Mouse (Mus musculus) right cerebral cortex, postnatal 25 days (tissue): ENCODE measurements at regions not wholly inside any gene's neighbourhood (a gene's known extent, or its start where the extent isn't known, plus 50 kb on each side); places are given as distances from the start of the nearest gene placed in this dataset.

Experiments
- DNase-seq: peaks from one replicate; pipeline ENCODE4 v3.0.0; 2022

DNA sequence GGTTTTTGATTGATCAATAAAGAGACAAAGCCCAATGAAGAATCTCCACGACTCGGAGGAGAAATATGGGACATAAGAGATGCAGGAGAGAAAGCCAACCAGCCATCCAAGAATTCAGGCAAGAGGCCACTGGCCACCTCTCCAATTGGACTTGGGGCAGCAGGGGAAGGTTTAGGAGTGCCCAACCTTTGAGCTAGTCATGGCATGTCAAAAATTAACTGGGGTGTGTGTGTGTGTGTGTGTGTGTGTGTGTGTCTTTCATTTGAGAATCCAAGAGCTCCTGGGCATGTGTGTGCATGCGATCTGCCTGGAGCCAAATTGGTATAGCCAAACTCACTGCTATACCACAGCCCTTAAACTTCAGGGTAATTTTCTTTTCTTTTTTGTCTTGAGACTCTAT lies 51.6 kb upstream of the Cecr2 start:
- DNase-seq: no peak

- DNase-seq: no peak
These were observed 53.8 kb upstream of the Cecr2 start for GRCm38 (mm10) chr6:120612346-120612745.

GRCm38 (mm10) chr6:120609858-120610257 lies 56.3 kb upstream of the Cecr2 start:
- no peak for DNase-seq

GRCm38 (mm10) chr6:120605471-120605870 lies 60.7 kb upstream of the Cecr2 start:
- DNase-seq: no peak

DNA sequence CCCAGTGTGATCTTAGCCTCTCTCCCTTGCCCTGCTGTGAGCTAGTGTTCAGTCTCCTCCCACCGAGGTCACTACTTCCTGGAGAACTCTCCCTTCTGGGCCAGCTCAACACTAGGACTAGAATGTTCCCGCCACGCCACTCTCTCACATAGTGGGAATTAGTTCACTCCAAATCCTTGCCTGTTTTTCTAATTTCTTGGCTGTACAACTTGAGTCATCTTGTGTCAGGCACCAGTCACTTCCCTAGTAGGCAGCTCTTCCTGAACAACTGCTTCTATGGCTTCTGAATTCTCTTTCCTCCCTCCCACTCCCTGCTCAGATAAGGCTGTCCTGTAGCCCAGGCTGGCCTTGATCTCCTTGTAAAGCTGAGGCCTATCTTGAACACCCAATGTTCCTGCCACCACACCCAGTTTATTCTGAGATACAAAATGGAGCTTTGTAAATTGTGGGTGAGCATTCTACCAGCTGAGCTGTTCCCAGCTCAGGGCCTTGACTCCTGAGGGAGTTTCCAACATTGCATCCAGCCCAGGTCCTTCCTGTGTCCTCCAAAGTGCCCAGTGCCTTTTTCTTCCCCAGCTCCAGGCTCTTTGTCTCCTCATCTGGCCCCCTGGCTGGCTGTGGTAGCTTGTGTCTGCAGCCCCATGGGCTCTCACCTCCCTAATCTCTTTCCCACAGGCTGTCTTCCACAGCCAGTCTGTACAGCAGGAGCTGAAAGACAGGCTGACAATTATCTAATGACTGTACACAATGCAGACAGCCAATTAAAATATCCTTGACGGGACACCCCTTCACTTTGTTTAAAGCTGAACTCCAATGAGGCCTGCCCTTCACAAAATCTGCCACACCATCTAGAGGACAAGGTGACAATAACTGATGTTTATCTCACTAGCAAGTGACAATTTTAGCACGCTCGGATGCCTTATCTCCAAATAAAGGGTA lies 61.9 kb upstream of the Cecr2 start:
- no peak for DNase-seq

DNA sequence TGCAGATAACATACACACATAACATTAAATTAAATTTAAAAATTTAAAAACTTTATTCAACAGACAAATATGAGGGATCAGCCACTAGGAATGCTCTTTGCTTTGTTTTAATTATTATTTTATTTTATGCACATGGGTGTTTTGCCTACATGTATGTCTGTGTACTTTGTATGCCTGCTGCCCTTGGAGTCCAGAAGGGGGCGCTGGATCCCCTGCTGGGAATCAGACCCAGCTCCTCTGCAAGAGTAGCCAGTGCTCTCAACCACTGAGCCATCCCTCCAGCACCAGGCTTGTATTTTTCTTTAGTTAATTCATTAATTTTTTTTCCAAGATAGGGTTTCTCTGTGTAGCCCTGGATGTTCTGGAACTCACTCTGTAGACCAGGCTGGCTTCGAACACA lies 62.7 kb upstream of the Cecr2 start:
- DNase-seq: no peak

- no peak for DNase-seq
These were observed 65.8 kb upstream of the Cecr2 start for GRCm38 (mm10) chr6:120600376-120600775.

GRCm38 (mm10) chr6:120598471-120598870 lies 67.4 kb upstream of the Hdhd5 start:
- DNase-seq: no peak

- no peak for DNase-seq
These were observed 66.8 kb upstream of the Hdhd5 start for GRCm38 (mm10) chr6:120597887-120598286.

DNA sequence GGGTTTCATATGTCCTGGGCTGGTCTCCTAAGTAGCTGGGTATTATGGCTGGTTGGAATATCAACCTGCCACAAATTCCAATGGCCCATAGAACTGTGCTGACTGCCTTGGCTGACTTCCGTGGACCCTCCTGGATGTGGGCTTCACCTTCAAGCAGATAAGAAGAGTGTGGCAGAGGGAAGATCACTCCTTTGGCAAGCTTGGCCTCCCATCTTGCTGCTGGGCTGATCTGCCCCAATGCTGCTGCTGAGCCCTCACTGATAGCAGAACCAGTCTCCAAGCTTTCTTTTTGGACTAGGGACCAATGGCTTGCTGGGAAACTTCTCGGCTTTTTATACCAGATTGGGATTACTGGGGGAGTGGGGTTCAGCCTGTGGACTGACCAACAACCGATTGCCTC lies 65.6 kb upstream of the Hdhd5 start:
- no peak for DNase-seq

DNA sequence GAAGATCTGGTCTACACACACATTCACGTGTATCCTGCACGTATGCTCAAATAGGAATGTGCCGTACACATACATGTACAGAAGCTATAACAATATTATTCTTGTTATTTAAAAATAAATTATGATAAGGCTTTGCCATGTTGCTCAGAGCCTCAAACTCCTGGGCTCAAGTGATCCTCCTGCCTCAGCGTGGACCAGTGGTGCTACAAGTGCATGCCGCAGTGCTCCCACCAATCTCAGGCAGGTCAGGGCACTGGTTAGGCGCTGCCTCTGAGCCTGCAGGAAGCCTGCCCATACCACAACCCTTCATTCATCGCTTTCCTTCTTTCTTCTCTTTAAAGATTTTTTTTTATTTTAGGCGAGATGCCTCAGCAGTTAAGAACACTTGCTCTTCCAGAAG lies 63.3 kb upstream of the Hdhd5 start:
- DNase-seq: no peak

- no peak for DNase-seq
These were observed 61.6 kb upstream of the Hdhd5 start for GRCm38 (mm10) chr6:120592705-120593104.

GRCm38 (mm10) chr6:120592031-120592681 lies 61.0 kb upstream of the Hdhd5 start:
- peak; percentile 26 for DNase-seq

GRCm38 (mm10) chr6:120590191-120590590 lies 59.1 kb upstream of the Hdhd5 start:
- no peak for DNase-seq

DNA sequence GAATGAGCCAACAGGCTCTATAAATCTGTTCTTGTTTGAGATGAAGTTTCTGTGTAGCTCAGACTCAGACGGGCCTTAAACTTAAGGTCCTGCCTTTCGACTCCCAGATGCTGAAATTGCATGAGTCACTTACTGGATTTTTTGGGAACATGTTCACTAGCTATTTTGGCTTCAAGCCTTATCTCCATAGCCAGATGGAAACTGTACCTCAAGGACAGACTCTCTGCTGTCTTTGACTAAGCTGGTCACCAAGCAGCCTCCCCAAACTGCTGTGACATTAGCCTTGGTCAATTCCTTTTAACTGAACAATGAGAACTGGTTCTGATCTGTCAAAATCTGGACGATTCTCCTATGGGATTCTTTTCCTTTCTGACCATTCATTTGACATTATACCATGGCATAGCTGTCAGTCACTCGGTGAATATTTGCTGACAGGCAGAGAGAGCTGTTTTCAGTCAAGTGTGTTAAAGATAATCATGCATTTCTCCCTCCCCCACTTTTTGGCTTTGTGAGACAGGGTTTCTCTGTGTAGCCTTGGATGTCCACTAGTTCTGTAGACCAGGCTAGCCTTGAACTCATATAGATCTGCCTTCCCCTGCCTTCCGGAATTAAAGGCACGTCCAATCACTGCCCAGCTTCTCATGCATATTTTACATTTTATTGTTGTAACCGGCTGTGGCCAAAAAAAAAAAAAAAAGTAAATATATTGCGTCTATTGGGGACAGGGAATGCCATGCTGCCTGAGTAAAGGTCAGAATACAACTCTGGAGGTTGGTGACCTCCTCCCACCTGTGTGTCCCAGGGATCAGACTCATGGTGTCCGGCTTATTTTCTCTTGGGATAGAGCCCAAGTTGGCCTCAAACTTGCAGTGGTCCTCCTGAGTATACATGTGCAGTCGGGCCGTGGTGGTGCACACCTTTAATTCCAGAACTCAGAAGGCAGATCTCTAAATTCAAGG lies 57.9 kb upstream of the Hdhd5 start:
- no peak for DNase-seq

DNA sequence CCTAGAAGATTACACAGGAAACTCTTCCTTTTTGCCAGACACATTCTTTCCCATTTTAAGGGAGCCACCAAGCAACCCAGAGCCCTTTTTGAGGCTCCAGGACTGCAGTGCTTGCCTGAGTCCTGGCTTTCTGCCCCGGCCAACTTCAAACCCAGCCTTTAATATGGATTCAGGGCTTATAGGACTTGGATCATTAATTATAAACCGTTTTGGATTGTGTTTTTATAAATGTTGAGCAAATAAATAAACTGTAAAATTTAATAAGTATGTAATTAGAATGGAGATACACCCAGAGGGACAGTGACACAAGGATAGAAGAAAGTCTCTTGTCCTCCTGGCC lies 54.8 kb upstream of the Hdhd5 start:
- DNase-seq: no peak

DNA sequence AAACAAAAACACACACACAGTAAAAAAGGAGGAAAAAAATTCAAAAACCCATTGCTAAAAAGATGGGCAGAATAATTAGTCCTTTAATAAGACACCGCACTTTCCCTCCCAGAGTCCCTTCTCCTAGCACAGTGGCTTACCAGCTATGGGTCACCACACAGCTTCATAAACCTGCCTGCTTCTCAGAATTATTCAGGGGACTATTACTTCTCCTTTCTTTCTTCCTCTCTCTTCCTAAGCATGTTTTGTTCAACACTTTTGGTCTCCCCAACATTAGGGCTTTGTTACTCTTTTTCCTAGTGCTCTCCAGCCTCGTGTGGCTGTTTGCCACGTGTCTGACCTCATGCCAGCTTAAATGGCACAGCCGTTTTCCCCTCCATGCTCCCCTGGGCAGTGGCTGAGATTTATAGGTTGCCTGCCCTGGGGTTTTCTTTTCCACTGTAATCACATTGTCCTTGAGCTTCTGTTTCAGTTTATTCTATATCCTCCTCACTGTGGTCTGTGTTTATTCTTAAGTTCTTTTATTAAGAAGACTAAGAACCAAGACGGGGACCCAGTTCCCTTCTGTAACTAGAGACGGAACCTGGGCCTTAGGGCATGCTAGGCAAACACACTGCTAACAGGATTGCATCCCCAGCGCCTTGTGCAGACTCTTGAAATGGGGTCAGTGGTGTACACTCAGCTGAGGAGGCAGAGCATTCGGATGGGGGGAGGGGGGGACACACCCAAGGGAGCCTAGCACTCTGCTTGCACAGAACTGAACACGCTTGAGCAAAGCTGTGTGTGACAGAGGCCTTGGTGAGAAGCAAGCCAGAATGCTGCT lies 54.2 kb upstream of the Hdhd5 start:
- DNase-seq: no peak

GRCm38 (mm10) chr6:120581748-120582147 lies 50.6 kb upstream of the Hdhd5 start:
- no peak for DNase-seq
